Mouse (Mus musculus) hindbrain, postnatal 0 days (tissue): ENCODE data around the gene Wdr45. TPM values are rescaled to one million over a fixed set of nuclear protein-coding genes. Genes with fewer than 3 reads are reported as not detected.
"Not testable (repeated sequence)": the region's sequence is repeated elsewhere in the genome, so short reads cannot be mapped to it uniquely, and the experiment has no call there.

Experiments
- ATAC-seq: fragments of 200-750 bp; cut with Nextera tagmentation; 2 replicates; pipeline ENCODE4 v1.8.0; 2017; ENCODE audit warnings: mild to moderate bottlenecking, moderate TSS enrichment, moderate library complexity
- DNase-seq: peaks from one replicate; pipeline ENCODE4 v3.0.0-alpha.2; 2015; ENCODE audit warnings: low spot score
- H3K27ac ChIP-seq: fragments of 300-500 bp; sonication (generic); 2 replicates; pipeline ENCODE4 v1.5.1; 2014; ENCODE audit warnings: mild to moderate bottlenecking
- H3K27me3 ChIP-seq: fragments of 300-500 bp; sonication (generic); 2 replicates; pipeline ENCODE4 v1.6.1; 2014; ENCODE audit warnings: low read length, mixed read lengths; ENCODE audit not compliant: insufficient read depth
- H3K36me3 ChIP-seq: fragments of 300-500 bp; sonication (generic); 2 replicates; pipeline ENCODE4 v1.6.1; 2014; ENCODE audit warnings: low read length, mixed read lengths; ENCODE audit not compliant: insufficient read depth
- H3K4me1 ChIP-seq: fragments of 300-500 bp; sonication (generic); 2 replicates; pipeline ENCODE4 v1.6.1; 2014; ENCODE audit warnings: antibody characterized with exemption, low read length, mixed read lengths; ENCODE audit not compliant: insufficient read depth
- H3K4me2 ChIP-seq: fragments of 300-500 bp; sonication (generic); 2 replicates; pipeline ENCODE4 v1.6.1; 2014; ENCODE audit warnings: low read depth, mild to moderate bottlenecking, low read length, moderate library complexity, mixed read lengths
- H3K4me3 ChIP-seq: fragments of 300-500 bp; sonication (generic); 2 replicates; pipeline ENCODE4 v1.5.1; 2014; ENCODE audit warnings: low read length
- H3K9ac ChIP-seq: fragments of 300-500 bp; sonication (generic); replicated peaks from 2 replicates; pipeline ENCODE4 v1.6.1; 2014; ENCODE audit warnings: mild to moderate bottlenecking, low read length, moderate library complexity, mixed read lengths
- H3K9me3 ChIP-seq: fragments of 300-500 bp; sonication (generic); 2 replicates; pipeline ENCODE4 v1.6.1; 2016; ENCODE audit warnings: low read length, mixed read lengths
- CTCF ChIP-seq: IDR thresholded peaks from 2 replicates; pipeline ENCODE4 v1.5.1; 2016; ENCODE audit warnings: antibody characterized with exemption, control low read depth, low read depth
- WGBS: fragments of 180-500 bp; shearing (Covaris S2); extraction: QIAGEN DNeasy Blood & Tissue Kit; methylation state at CpG from one replicate; pipeline ENCODE4 v1.1.7; 2014; 5-methylcytosine and 5-hydroxymethylcytosine counted together
- polyA plus RNA-seq: library from polyadenylated mRNA; unstranded; fragments of >200 nt; fragmentation: Nextera tagmentation; extraction: Ambion mirVana; gene quantifications from 2 replicates; pipeline ENCODE4 v1.2.1, GENCODE M21; 2015
- total RNA-seq: library from RNA; depleted of rRNA; stranded (reverse); fragments of >200 nt; gene quantifications from 2 replicates; pipeline ENCODE4 v1.2.3, GENCODE M21; 2014; rRNA removed

Wdr45 gene
- total RNA-seq (33.2 and 40.6 TPM in 2 replicates), polyA plus RNA-seq (34.0 and 36.4 TPM in 2 replicates)

- not testable (repeated sequence) for H3K27me3 ChIP-seq, H3K9me3 ChIP-seq, H3K9ac ChIP-seq, H3K4me1 ChIP-seq, H3K36me3 ChIP-seq
- Histone ChIP-seq H3K4me3 (peak within 1 kb of the TSS; percentile 28), H3K27ac (peak within 1 kb of the TSS; percentile 54; the same call in 1 of the 2 replicates), H3K4me2 (peak within 1 kb of the TSS; percentile 52)
- ATAC-seq = peak; percentile 97
- WGBS = 26% methylated on average over 28 of the region's 60 CpGs
- peak; percentile 95 for DNase-seq
Measured at GRCm38 (mm10) chrX:7714135-7714899, at the start of gene Wdr45. Gene Wdr45, plus strand, starts transcription at chrX:7714333.

- no peak overlapping the region for H3K9ac ChIP-seq
- no peaks in the 10 kb centered on the region for H3K36me3 ChIP-seq
- H3K4me3 ChIP-seq = no peak overlapping the region
- no peaks in the 10 kb centered on the region for H3K27me3 ChIP-seq
- 70% methylated on average over 11 of the region's 11 CpGs for WGBS
- no peak for TF ChIP-seq CTCF
- no peaks in the 10 kb centered on the region for H3K9me3 ChIP-seq
- DNase-seq (peak; percentile 64), ATAC-seq (peak; percentile 83)
- H3K4me2 ChIP-seq = no peak overlapping the region
- H3K27ac ChIP-seq = peak overlapping the region; percentile 41; the same call in 1 of the 2 replicates
- no peaks in the 10 kb centered on the region for H3K4me1 ChIP-seq
Measured at GRCm38 (mm10) chrX:7664791-7665190, 49.3 kb upstream of the Wdr45 start.

- no peaks in the 10 kb centered on the region for H3K4me1 ChIP-seq
- no peak overlapping the region for H3K4me2 ChIP-seq
- H3K27me3 ChIP-seq = no peaks in the 10 kb centered on the region
- TF ChIP-seq CTCF = no peak
- no peak for ATAC-seq
- H3K9me3 ChIP-seq = no peaks in the 10 kb centered on the region
- no peak overlapping the region for H3K9ac ChIP-seq
- DNase-seq = no peak
- no peak overlapping the region for H3K4me3 ChIP-seq
- WGBS = 72% methylated on average over 21 of the region's 21 CpGs
- H3K36me3 ChIP-seq = no peaks in the 10 kb centered on the region
- H3K27ac ChIP-seq = no peak overlapping the region
Measured at GRCm38 (mm10) chrX:7665739-7666502, 48.2 kb upstream of the Wdr45 start.

GRCm38 (mm10) chrX:7670390-7670881, 43.7 kb upstream of the Wdr45 start:
- Histone ChIP-seq H3K27me3 (no peaks in the 10 kb centered on the region), H3K9me3 (no peaks in the 10 kb centered on the region), H3K36me3 (no peaks in the 10 kb centered on the region), H3K4me3 (peak overlapping the region; percentile 35), H3K27ac (0 out of 2 replicates have a peak overlapping the region, but pooled peaks have one; percentile 20), H3K4me1 (no peaks in the 10 kb centered on the region), H3K4me2 (peak overlapping the region; percentile 50), H3K9ac (no peak overlapping the region; the same call in 1 of the 2 replicates)
- no peak for TF ChIP-seq CTCF
- WGBS = 23% methylated on average over 13 of the region's 19 CpGs
- ATAC-seq = peak; percentile 58
- DNase-seq = peak; percentile 42

GRCm38 (mm10) chrX:7670921-7671623, 43.1 kb upstream of the Wdr45 start, which contains the start of gene Plp2:
Gene Plp2, minus strand, starts transcription at chrX:7671390.
- H3K4me3 ChIP-seq = peak within 1 kb of the TSS; percentile 35
- H3K36me3 ChIP-seq = no peaks in the 10 kb centered on the region
- TF ChIP-seq CTCF = no peak
- ATAC-seq (peak; percentile 50), DNase-seq (no peak)
- WGBS = 31% methylated on average over 36 of the region's 36 CpGs
- no peaks in the 10 kb centered on the region for H3K9me3 ChIP-seq
- peak within 1 kb of the TSS; percentile 50 for H3K4me2 ChIP-seq
- H3K4me1 ChIP-seq = no peaks in the 10 kb centered on the region
- no peaks in the 10 kb centered on the region for H3K27me3 ChIP-seq
- no peak within 1 kb of the TSS; the same call in 1 of the 2 replicates for H3K9ac ChIP-seq
- H3K27ac ChIP-seq = peak within 1 kb of the TSS; percentile 20; the same call in 1 of the 2 replicates

- no peaks in the 10 kb centered on the region for H3K27me3 ChIP-seq
- no peak overlapping the region for H3K9ac ChIP-seq
- DNase-seq (no peak), ATAC-seq (no peak)
- 59% methylated on average over 6 of the region's 6 CpGs for WGBS
- H3K4me1 ChIP-seq = no peaks in the 10 kb centered on the region
- no peak overlapping the region for H3K27ac ChIP-seq
- no peak overlapping the region for H3K4me3 ChIP-seq
- no peak for TF ChIP-seq CTCF
- H3K36me3 ChIP-seq = no peaks in the 10 kb centered on the region
- no peaks in the 10 kb centered on the region for H3K9me3 ChIP-seq
- H3K4me2 ChIP-seq = no peak overlapping the region
Measured at GRCm38 (mm10) chrX:7672739-7673138, 41.4 kb upstream of the Wdr45 start.
